In genomic region chr17:87501687-87502387, GRCm38 (mm10) we compare ENCODE assay signal across 8 mouse cellular contexts. TPM values are rescaled to one million over a fixed set of nuclear protein-coding genes. Genes with fewer than 3 reads are reported as not detected.
DNase-seq lines count a peak whose midpoint lies in the region; ATAC-seq and TF ChIP-seq lines count a peak whose summit lies in the region.

No protein-coding gene starts in this region.

- intact Hi-C loops in left cerebral cortex, adult 2 months (cut with DNase I): loop anchor here (1.0 to 5.0 kb wide), 4 partner anchors 20 to 56 kb away; partner anchors contain the start of gene Calm2

- peaks cover 13% of the 10 kb centered on the region for H3K4me1 ChIP-seq in forebrain, embryonic 16.5 days (replicated peaks; ENCODE audit: control insufficient read depth, insufficient read depth, low read length)
- no peaks in the 10 kb centered on the region; the same call in 1 of the 2 replicates for H3K4me1 ChIP-seq in forebrain, embryonic 11.5 days (replicated peaks; ENCODE audit: control insufficient read depth, insufficient read depth, low read length)
- H3K4me1 ChIP-seq in CH12.LX (ENCODE audit: control insufficient read depth in 1 of 2, insufficient read depth in 2 of 2): peaks cover 0 to 25% of the 10 kb centered on the region in 2 experiments; a peak in 2 of 4 replicates

- in situ Hi-C loops in CH12.LX (cut with MboI; ENCODE audit: low pct_ligation_motif_present, low pct_unique_long_range_greater_than_20kb, low sequenced_read_pairs): loop anchor here (5.0 kb wide), 1 partner anchor 40 kb away; no protein-coding TSS in a partner anchor

- no peak for TF ChIP-seq CTCF in CH12.LX (conservative IDR thresholded peaks at IDR 0.05 in 1 of 2, IDR thresholded peaks at IDR 0.05 in 1 of 2; ENCODE audit: low read depth in 2 of 2, low read length in 2 of 2)
- peak; percentile 47 for TF ChIP-seq CTCF in left cerebral cortex, adult 2 months (IDR thresholded peaks at IDR 0.05)

- H3K9ac ChIP-seq in forebrain, embryonic 16.5 days (replicated peaks; ENCODE audit: low read depth, low read length): 0 out of 2 replicates have a peak overlapping the region, but pooled peaks have one; percentile 5
- H3K9ac ChIP-seq in forebrain, embryonic 11.5 days (ENCODE audit: low read length): no peak overlapping the region
- H3K9ac ChIP-seq in CH12.LX (ENCODE audit: insufficient read depth, low read depth): no peak overlapping the region

- no peaks in the 10 kb centered on the region for H3K9me3 ChIP-seq in forebrain, embryonic 16.5 days (ENCODE audit: control insufficient read depth, low read length)
- H3K9me3 ChIP-seq in forebrain, embryonic 11.5 days (ENCODE audit: control insufficient read depth, low read length): no peaks in the 10 kb centered on the region
- no peaks in the 10 kb centered on the region for H3K9me3 ChIP-seq in CH12.LX (replicated peaks; ENCODE audit: low read length)

- WGBS in forebrain, embryonic 16.5 days: 36% methylated on average over 10 of the region's 10 CpGs
- WGBS in forebrain, embryonic 11.5 days: 39% methylated on average over 10 of the region's 10 CpGs

- TF ChIP-seq POLR2A in CH12.LX (IDR thresholded peaks at IDR 0.05; ENCODE audit: low read depth, low read length): no peak

- H3K27me3 ChIP-seq in forebrain, embryonic 16.5 days (replicated peaks; ENCODE audit: control insufficient read depth, insufficient read depth, low read length): no peaks in the 10 kb centered on the region
- H3K27me3 ChIP-seq in forebrain, embryonic 11.5 days (ENCODE audit: control insufficient read depth, insufficient read depth, low read length): no peaks in the 10 kb centered on the region
- no peaks in the 10 kb centered on the region for H3K27me3 ChIP-seq in CH12.LX (replicated peaks)

- H3K79me2 ChIP-seq in CH12.LX (replicated peaks; ENCODE audit: control insufficient read depth, extremely low read depth, insufficient read depth, poor library complexity, severe bottlenecking): no peaks in the 10 kb centered on the region

- DNase-seq in forebrain, embryonic 11.5 days (ENCODE audit: low spot score): no peak
- DNase-seq in CH12.LX (ENCODE audit: extremely low read depth): peak; percentile 21
- peak; percentile 83 to 86 for DNase-seq in frontal cortex, adult 2 months (ENCODE audit: extremely low spot score in 1 of 2, low spot score in 1 of 2)
- peak; percentile 44 to 54 for DNase-seq in left cerebral cortex, adult 2 months (ENCODE audit: extremely low spot score in 1 of 2, low spot score in 2 of 2)
- peak; percentile 28 for DNase-seq in right cerebral cortex, postnatal 14 days
- DNase-seq in spleen, postnatal 4 days (ENCODE audit: low spot score in 2 of 2): no peak
- no peak for DNase-seq in ovary, postnatal 14 days (ENCODE audit: low spot score)

- TF ChIP-seq EP300 in CH12.LX (IDR thresholded peaks at IDR 0.05; ENCODE audit: low read length): no peak

- H3K4me3 ChIP-seq in forebrain, embryonic 16.5 days (replicated peaks; ENCODE audit: low read length): no peak overlapping the region
- H3K4me3 ChIP-seq in forebrain, embryonic 11.5 days (ENCODE audit: low read depth, low read length): no peak overlapping the region
- no peak overlapping the region for H3K4me3 ChIP-seq in CH12.LX (replicated peaks in 1 of 3; ENCODE audit: low read depth in 2 of 3, low read length in 2 of 3, poor library complexity in 1 of 3)
- H3K4me3 ChIP-seq in left cerebral cortex, adult 2 months: no peak overlapping the region

- H3K36me3 ChIP-seq in forebrain, embryonic 16.5 days (ENCODE audit: control insufficient read depth, insufficient read depth): no peaks in the 10 kb centered on the region
- no peaks in the 10 kb centered on the region for H3K36me3 ChIP-seq in forebrain, embryonic 11.5 days (ENCODE audit: control insufficient read depth, insufficient read depth, low read length)
- H3K36me3 ChIP-seq in CH12.LX (replicated peaks in 1 of 2; ENCODE audit: control insufficient read depth in 1 of 2, insufficient read depth in 1 of 2, low read length in 1 of 2): no peaks in the 10 kb centered on the region

- TF ChIP-seq RAD21 in CH12.LX (IDR thresholded peaks at IDR 0.05; ENCODE audit: low read depth, low read length): no peak

- peak; percentile 34 for ATAC-seq in forebrain, embryonic 16.5 days
- ATAC-seq in forebrain, embryonic 11.5 days (replicated peaks; ENCODE audit: low FRiP score): no peak

- peak overlapping the region; percentile 22 for H3K27ac ChIP-seq in forebrain, embryonic 16.5 days (ENCODE audit: low read length)
- no peak overlapping the region for H3K27ac ChIP-seq in forebrain, embryonic 11.5 days (ENCODE audit: low read depth, low read length)
- H3K27ac ChIP-seq in CH12.LX (ENCODE audit: insufficient read depth, low read depth): no peak overlapping the region
- H3K27ac ChIP-seq in left cerebral cortex, adult 2 months: peak overlapping the region; percentile 96

- dilution Hi-C loops in CH12.LX (cut with MboI; ENCODE audit: extremely low pct_ligation_motif_present, extremely low pct_unique_long_range_greater_than_20kb, low sequenced_read_pairs): no loop called here

- no peak overlapping the region for H3K4me2 ChIP-seq in forebrain, embryonic 16.5 days (ENCODE audit: low read length)
- no peak overlapping the region for H3K4me2 ChIP-seq in forebrain, embryonic 11.5 days (ENCODE audit: low read depth, low read length, severe bottlenecking)
- H3K4me2 ChIP-seq in CH12.LX (ENCODE audit: insufficient read depth, low read depth, poor library complexity, severe bottlenecking): no peak overlapping the region

TF ChIP-seq in CH12.LX, 34 proteins besides CTCF, POLR2A, EP300 and RAD21:
- TF ChIP-seq ZKSCAN1 (IDR thresholded peaks at IDR 0.05; ENCODE audit: borderline replicate concordance, low read depth, low read length): no peak
TF ChIP-seq in CH12.LX: peak in this region for 0.

RNA-seq across cellular contexts. Expression of gene Calm2, which starts 55.1 kb away (rescaled TPM):
- 1,924 and 2,147 TPM in 2 replicates for polyA plus RNA-seq in forebrain, embryonic 16.5 days (2015; fragmentation: Nextera tagmentation; extraction: Ambion mirVana)
- 1,239 and 1,306 TPM in 2 replicates for polyA plus RNA-seq in forebrain, embryonic 11.5 days (2014; fragmentation: Nextera tagmentation; extraction: Ambion mirVana)
- 203 and 255 TPM in 2 replicates for total RNA-seq in CH12.LX (2012; rRNA removed)
- total RNA-seq in CH12.LX (2014; rRNA removed): 546 and 623 TPM in 2 replicates
- polyA plus RNA-seq in CH12.LX (2012; ENCODE audit: insufficient read length, low read depth): 604 and 634 TPM in 2 replicates
- 2,836 and 2,917 TPM in 2 replicates for polyA plus RNA-seq in frontal cortex, adult 2 months (2012; rRNA removed)
- 1,000 to 10,000 TPM; 2,083 to 2,187 TPM for total RNA-seq in left cerebral cortex, adult 2 months (2021)

Comparison
In these comparisons a context has a peak if more than half of its experiments do, and no peak if none do; other contexts are left out.
1. H3K27ac ChIP-seq: peak in forebrain, embryonic 16.5 days (single experiment) and left cerebral cortex, adult 2 months (single experiment); none in forebrain, embryonic 11.5 days (single experiment) and CH12.LX (single experiment).
2. DNase-seq: peak in CH12.LX (single experiment), frontal cortex, adult 2 months (2 of 2), left cerebral cortex, adult 2 months (2 of 2) and right cerebral cortex, postnatal 14 days (single experiment); none in forebrain, embryonic 11.5 days (single experiment), spleen, postnatal 4 days (0 of 2) and ovary, postnatal 14 days (single experiment).